Mouse (Mus musculus) embryo, embryonic 11.5 days (tissue): ENCODE results near the gene Fam126a.

Experiments used
- DNase-seq: peaks from one replicate; pipeline ENCODE4 v3.0.0-alpha.2; 2012; ENCODE audit warnings: low read depth, low spot score

Fam126a gene

GRCm38 (mm10) chr5:24040601-24041000, 10.1 kb upstream of the Fam126a start:
- no peak for DNase-seq

GRCm38 (mm10) chr5:24039423-24039822, 8.9 kb upstream of the Fam126a start:
- no peak for DNase-seq

GRCm38 (mm10) chr5:24038819-24039218, 8.3 kb upstream of the Fam126a start:
- DNase-seq = no peak

GRCm38 (mm10) chr5:24038190-24038589, 7.7 kb upstream of the Fam126a start:
- DNase-seq = no peak

- no peak for DNase-seq
These were observed 6.2 kb upstream of the Fam126a start for GRCm38 (mm10) chr5:24036731-24037130.

- no peak for DNase-seq
These were observed 4.5 kb upstream of the Fam126a start for GRCm38 (mm10) chr5:24034970-24035369.

GRCm38 (mm10) chr5:24034091-24034490, 3.6 kb upstream of the Fam126a start:
- no peak for DNase-seq

- peak; percentile 26 for DNase-seq
These were observed 428 bp downstream of the Fam126a start for GRCm38 (mm10) chr5:24029946-24030578.

- peak; percentile 43 for DNase-seq
These were observed 1.1 kb downstream of the Fam126a start for GRCm38 (mm10) chr5:24029331-24029771.

GRCm38 (mm10) chr5:24024957-24025356, 5.5 kb downstream of the Fam126a start:
- no peak for DNase-seq

GRCm38 (mm10) chr5:24023226-24023625, 7.3 kb downstream of the Fam126a start:
- DNase-seq = no peak

- DNase-seq = no peak
These were observed 8.8 kb downstream of the Fam126a start for GRCm38 (mm10) chr5:24021683-24022082.

- no peak for DNase-seq
These were observed 10.1 kb downstream of the Fam126a start for GRCm38 (mm10) chr5:24020380-24020779.

GRCm38 (mm10) chr5:24019341-24020185, 10.9 kb downstream of the Fam126a start:
- peak; percentile 23 for DNase-seq

GRCm38 (mm10) chr5:24018621-24019261, 11.7 kb downstream of the Fam126a start:
- no peak for DNase-seq

GRCm38 (mm10) chr5:24016912-24017311, 13.6 kb downstream of the Fam126a start:
- no peak for DNase-seq

GRCm38 (mm10) chr5:24013338-24014003, 17.0 kb downstream of the Fam126a start:
- DNase-seq = no peak

- DNase-seq = no peak
These were observed 31.3 kb downstream of the Fam126a start for GRCm38 (mm10) chr5:23999083-23999671.

GRCm38 (mm10) chr5:23995951-23996350, 34.5 kb downstream of the Fam126a start:
- no peak for DNase-seq

- no peak for DNase-seq
These were observed 35.6 kb downstream of the Fam126a start for GRCm38 (mm10) chr5:23994929-23995328.

- DNase-seq = no peak
These were observed 36.3 kb downstream of the Fam126a start for GRCm38 (mm10) chr5:23994231-23994630.

- no peak for DNase-seq
These were observed 37.0 kb downstream of the Fam126a start for GRCm38 (mm10) chr5:23993553-23993894.
